Mouse (Mus musculus): Measurements from ENCODE around the gene Asic4. TPM values are rescaled to one million over a fixed set of nuclear protein-coding genes. Genes with fewer than 3 reads are reported as not detected.
A peak's percentile ranks its signal among the peaks of the same experiment; 100 is the strongest.

The Asic4 gene
- polyA plus RNA-seq, 1 experiment from 2014 or later, result 0.61 TPM

DNA sequence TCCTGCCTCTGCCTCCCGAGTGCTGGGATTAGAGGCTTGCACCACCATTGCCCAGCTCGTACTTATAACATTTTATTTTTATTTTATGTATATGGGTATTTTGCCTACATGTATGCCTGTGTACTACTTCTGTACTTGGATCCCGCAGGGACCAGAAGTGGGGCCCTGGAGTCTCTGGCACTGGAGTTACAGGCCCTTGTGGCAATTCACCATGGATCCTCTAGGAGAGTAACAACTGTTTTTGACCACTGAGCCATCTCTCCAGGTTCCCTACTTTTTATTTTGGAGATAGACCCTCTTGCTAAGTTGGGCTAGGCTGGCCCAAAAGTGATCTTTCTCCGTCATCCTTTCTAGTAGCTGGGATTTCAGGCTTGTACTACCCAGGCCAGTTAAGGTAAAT lies 68.2 kb downstream of the Asic4 start:
- H3K27ac ChIP-seq (ENCODE audit: low read depth, low read length), result no peak overlapping the region
- DNase-seq (ENCODE audit: low spot score) (no peak), ATAC-seq (replicated peaks; ENCODE audit: low FRiP score) (no peak)
- H3K4me3 ChIP-seq (ENCODE audit: low read depth, low read length), result no peak overlapping the region
- no peaks in the 10 kb centered on the region for H3K27me3 ChIP-seq (ENCODE audit: control insufficient read depth, insufficient read depth, low read length)
- no peaks in the 10 kb centered on the region for H3K36me3 ChIP-seq (ENCODE audit: control insufficient read depth, insufficient read depth, low read length)
- no peaks in the 10 kb centered on the region for H3K4me1 ChIP-seq (replicated peaks; ENCODE audit: control insufficient read depth, insufficient read depth, low read length)
- 87% methylated on average over 4 of the region's 4 CpGs for WGBS
- H3K4me2 ChIP-seq (ENCODE audit: low read depth, low read length, severe bottlenecking), result no peak overlapping the region
- no peak overlapping the region for H3K9ac ChIP-seq (ENCODE audit: low read length)
- H3K9me3 ChIP-seq (ENCODE audit: control insufficient read depth, low read length), result no peaks in the 10 kb centered on the region

DNA sequence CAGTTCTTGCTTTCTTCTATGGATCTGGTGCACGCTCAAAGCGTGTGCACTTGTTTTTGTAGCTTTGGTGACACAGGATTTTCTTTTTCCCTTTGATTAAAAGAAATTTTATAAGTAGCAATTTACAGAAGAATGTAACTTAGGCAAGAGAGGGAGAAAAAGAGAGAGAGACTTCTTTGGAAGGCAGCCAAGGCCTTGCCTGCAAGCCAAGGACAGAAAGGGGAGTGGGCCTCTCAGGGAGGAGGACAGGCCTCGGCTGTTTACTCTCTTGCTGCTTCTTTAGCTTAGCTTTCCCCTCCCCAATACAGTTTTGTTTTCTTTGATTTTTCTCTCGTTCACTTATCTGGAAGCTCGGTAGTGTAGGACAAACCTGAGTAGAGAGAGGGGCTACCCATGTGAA lies 69.3 kb downstream of the Asic4 start:
- Histone ChIP-seq H3K9ac (ENCODE audit: low read length) (no peak overlapping the region), H3K4me3 (ENCODE audit: low read depth, low read length) (no peak overlapping the region), H3K27ac (ENCODE audit: low read depth, low read length) (no peak overlapping the region), H3K36me3 (ENCODE audit: control insufficient read depth, insufficient read depth, low read length) (no peaks in the 10 kb centered on the region), H3K9me3 (ENCODE audit: control insufficient read depth, low read length) (no peaks in the 10 kb centered on the region), H3K27me3 (ENCODE audit: control insufficient read depth, insufficient read depth, low read length) (no peaks in the 10 kb centered on the region), H3K4me2 (ENCODE audit: low read depth, low read length, severe bottlenecking) (no peak overlapping the region), H3K4me1 (replicated peaks; ENCODE audit: control insufficient read depth, insufficient read depth, low read length) (no peaks in the 10 kb centered on the region)
- ATAC-seq (replicated peaks; ENCODE audit: low FRiP score) (no peak), DNase-seq (ENCODE audit: low spot score) (no peak)
- WGBS, result 82% methylated on average over 5 of the region's 5 CpGs

DNA sequence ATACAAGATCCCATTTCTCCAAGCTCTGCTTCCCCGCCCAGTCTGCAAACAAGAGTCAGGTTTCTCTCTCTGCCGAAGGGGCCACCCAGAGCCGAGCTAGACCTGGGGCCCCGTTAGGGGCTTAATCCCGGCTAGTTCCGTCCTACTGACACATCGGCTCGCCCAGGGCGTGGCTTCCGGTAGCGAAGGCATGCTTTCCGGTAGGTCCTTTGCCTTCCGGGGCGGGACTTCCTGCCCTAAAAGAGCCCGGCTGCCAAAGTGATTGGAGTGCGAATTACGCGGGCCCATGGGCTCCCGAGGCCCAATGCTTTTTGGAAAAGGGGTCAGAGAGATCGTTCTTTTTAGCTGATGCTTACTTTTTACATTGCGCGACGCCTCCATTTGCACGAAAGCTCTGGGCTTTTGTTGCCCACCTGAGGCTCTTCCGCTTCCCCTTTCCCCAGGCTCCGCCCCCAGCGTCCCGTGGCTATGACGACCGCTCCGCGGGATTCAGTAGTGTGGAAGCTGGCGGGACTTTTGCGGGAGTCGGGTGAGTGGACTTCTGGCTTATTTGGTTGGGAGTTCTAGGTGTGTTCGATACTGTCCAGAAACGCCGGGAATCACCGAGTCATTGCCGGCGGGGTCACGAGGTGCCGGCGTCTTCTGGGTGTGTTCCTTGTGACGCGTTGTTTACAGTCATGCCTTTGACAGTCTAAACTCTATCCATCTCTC lies 71.2 kb downstream of the Asic4 start, which contains the start of gene Stk11ip:
TSS of gene Stk11ip (plus strand) at position 209 of the 711 bp plus-strand sequence.
- H3K27me3 ChIP-seq (ENCODE audit: control insufficient read depth, insufficient read depth, low read length), result no peaks in the 10 kb centered on the region
- H3K4me3 ChIP-seq (ENCODE audit: low read depth, low read length), result peak within 1 kb of the TSS; percentile 65
- H3K4me2 ChIP-seq (ENCODE audit: low read depth, low read length, severe bottlenecking), result peak within 1 kb of the TSS; percentile 45
- under 1% methylated on average over 46 of the region's 46 CpGs for WGBS
- H3K9me3 ChIP-seq (ENCODE audit: control insufficient read depth, low read length), result no peaks in the 10 kb centered on the region
- peak within 1 kb of the TSS; percentile 83 for H3K27ac ChIP-seq (ENCODE audit: low read depth, low read length)
- peak; percentile 99 for ATAC-seq (replicated peaks; ENCODE audit: low FRiP score)
- peak; percentile 97 for DNase-seq (ENCODE audit: low spot score)
- no peaks in the 10 kb centered on the region for H3K36me3 ChIP-seq (ENCODE audit: control insufficient read depth, insufficient read depth, low read length)
- H3K9ac ChIP-seq (ENCODE audit: low read length), result peak within 1 kb of the TSS; percentile 25
- no peaks in the 10 kb centered on the region for H3K4me1 ChIP-seq (replicated peaks; ENCODE audit: control insufficient read depth, insufficient read depth, low read length)

Other genes starting within 250 kb of the Asic4 start
- 18.5 and 20.9 TPM in 2 replicates for gene Glb1l, start 239.6 kb upstream of the Asic4 start, polyA plus RNA-seq (2014; fragmentation: Nextera tagmentation; extraction: Ambion mirVana)
- gene Stk16, start 239.6 kb upstream of the Asic4 start, polyA plus RNA-seq (2014; fragmentation: Nextera tagmentation; extraction: Ambion mirVana), result 111 and 127 TPM in 2 replicates
- gene Tuba4a, start 230.6 kb upstream of the Asic4 start, polyA plus RNA-seq (2014; fragmentation: Nextera tagmentation; extraction: Ambion mirVana), result 11.4 and 12.9 TPM in 2 replicates
- gene A630095N17Rik, start 218.3 kb upstream of the Asic4 start, polyA plus RNA-seq (2014; fragmentation: Nextera tagmentation; extraction: Ambion mirVana), result not detected in 2 replicates
- 22.2 and 22.6 TPM in 2 replicates for gene Dnajb2, start 214.0 kb upstream of the Asic4 start, polyA plus RNA-seq (2014; fragmentation: Nextera tagmentation; extraction: Ambion mirVana)
- gene Ptprn, start 185.9 kb upstream of the Asic4 start, polyA plus RNA-seq (2014; fragmentation: Nextera tagmentation; extraction: Ambion mirVana), result 3.7 and 4.3 TPM in 2 replicates
- gene Resp18, start 172.0 kb upstream of the Asic4 start, polyA plus RNA-seq (2014; fragmentation: Nextera tagmentation; extraction: Ambion mirVana), result 14.9 and 15.8 TPM in 2 replicates
- 125 and 129 TPM in 2 replicates for gene Dnpep, start 132.4 kb upstream of the Asic4 start, polyA plus RNA-seq (2014; fragmentation: Nextera tagmentation; extraction: Ambion mirVana)
- 0.86 and 1.5 TPM in 2 replicates for gene Des, start 90.1 kb upstream of the Asic4 start, polyA plus RNA-seq (2014; fragmentation: Nextera tagmentation; extraction: Ambion mirVana)
- gene Speg, start 75.1 kb upstream of the Asic4 start, polyA plus RNA-seq (2014; fragmentation: Nextera tagmentation; extraction: Ambion mirVana), result 14.1 and 16.0 TPM in 2 replicates
- 46.3 and 47.2 TPM in 2 replicates for gene Gmppa, start 14.5 kb upstream of the Asic4 start, polyA plus RNA-seq (2014; fragmentation: Nextera tagmentation; extraction: Ambion mirVana)
- gene Chpf, start 28.9 kb downstream of the Asic4 start, polyA plus RNA-seq (2014; fragmentation: Nextera tagmentation; extraction: Ambion mirVana), result 21.3 and 23.3 TPM in 2 replicates
- 8.9 and 9.4 TPM in 2 replicates for gene Tmem198, start 29.1 kb downstream of the Asic4 start, polyA plus RNA-seq (2014; fragmentation: Nextera tagmentation; extraction: Ambion mirVana)
- gene Obsl1, start 56.0 kb downstream of the Asic4 start, polyA plus RNA-seq (2014; fragmentation: Nextera tagmentation; extraction: Ambion mirVana), result 42.6 and 44.7 TPM in 2 replicates
- gene Inha, start 56.6 kb downstream of the Asic4 start, polyA plus RNA-seq (2014; fragmentation: Nextera tagmentation; extraction: Ambion mirVana), result 1.3 and 2.4 TPM in 2 replicates
- 23.9 and 27.6 TPM in 2 replicates for gene Stk11ip, start 71.1 kb downstream of the Asic4 start, polyA plus RNA-seq (2014; fragmentation: Nextera tagmentation; extraction: Ambion mirVana)
- gene Slc4a3, start 95.8 kb downstream of the Asic4 start, polyA plus RNA-seq (2014; fragmentation: Nextera tagmentation; extraction: Ambion mirVana), result 13.3 and 15.7 TPM in 2 replicates